26 mouse cellular contexts compared by ENCODE assay signal in the genomic region with DNA sequence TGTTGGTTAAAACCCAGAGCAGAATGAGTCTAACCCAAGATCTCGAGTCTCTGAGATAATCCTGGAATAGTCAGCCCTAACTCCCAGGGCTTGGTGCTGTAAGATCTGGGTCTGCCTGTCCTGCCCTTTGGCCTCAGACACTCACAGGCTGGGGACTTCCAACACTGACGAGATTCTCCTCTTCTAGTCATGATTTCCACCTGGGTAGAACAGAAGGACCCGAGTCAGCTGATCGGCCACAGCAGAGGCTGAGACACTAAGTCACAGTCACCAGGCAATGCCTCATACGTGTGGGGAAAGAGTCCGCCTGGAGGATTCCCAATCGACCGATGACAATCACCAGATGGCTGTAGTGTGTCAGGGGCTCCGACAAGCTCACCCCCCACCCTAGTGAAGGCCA. TPM values are rescaled to one million over a fixed set of nuclear protein-coding genes. Genes with fewer than 3 reads are reported as not detected.
"Had no signal": no experiment of that assay in that cellular context is flagged by ENCODE, and none has a peak within 500 bp of the region (broad histone marks: within the 10 kb centered on the region; RNA-seq: fewer than 3 reads in every experiment).

No protein-coding gene starts in this region.

- ATAC-seq: hindbrain, embryonic 16.5 days; inflammation-experienced regulatory T-cells, adult 6 months; liver, embryonic 12.5 days had no signal

- H3K27ac ChIP-seq: gastrocnemius, adult 2 months; heart, embryonic 10.5 days; hindbrain, embryonic 10.5 days; hindbrain, embryonic 12.5 days; hindbrain, embryonic 14.5 days; kidney, embryonic 15.5 days; kidney, postnatal 0 days; limb, embryonic 13.5 days; limb, embryonic 15.5 days; liver, embryonic 12.5 days; liver, embryonic 14.5 days had no signal

- H3K9ac ChIP-seq: heart, embryonic 12.5 days; hindbrain, embryonic 12.5 days; hindbrain, embryonic 14.5 days; kidney, embryonic 15.5 days; limb, embryonic 13.5 days; limb, embryonic 15.5 days; liver, embryonic 12.5 days; liver, embryonic 14.5 days had no signal

- H3K4me1 ChIP-seq: liver, embryonic 12.5 days had no signal

- H3K4me2 ChIP-seq: heart, embryonic 12.5 days; hindbrain, embryonic 12.5 days; hindbrain, embryonic 14.5 days; kidney, embryonic 15.5 days; limb, embryonic 13.5 days; limb, embryonic 15.5 days; liver, embryonic 12.5 days had no signal

- H3K4me3 ChIP-seq: gastrocnemius, adult 2 months; heart, embryonic 10.5 days; heart, embryonic 12.5 days; hindbrain, embryonic 10.5 days; hindbrain, embryonic 12.5 days; kidney, embryonic 15.5 days; limb, embryonic 13.5 days; limb, embryonic 15.5 days; liver, embryonic 12.5 days had no signal

- H3K27me3 ChIP-seq: heart, embryonic 12.5 days; hindbrain, embryonic 12.5 days; limb, embryonic 13.5 days; limb, embryonic 15.5 days had no signal

- H3K9me3 ChIP-seq: heart, embryonic 10.5 days; heart, embryonic 12.5 days; hindbrain, embryonic 10.5 days; hindbrain, embryonic 12.5 days; kidney, embryonic 15.5 days; limb, embryonic 13.5 days; limb, embryonic 15.5 days; liver, embryonic 12.5 days had no signal

- H3K36me3 ChIP-seq: heart, embryonic 10.5 days; heart, embryonic 12.5 days; hindbrain, embryonic 10.5 days; hindbrain, embryonic 12.5 days; kidney, embryonic 15.5 days; limb, embryonic 13.5 days; limb, embryonic 15.5 days; liver, embryonic 12.5 days had no signal

- DNase-seq: gastrocnemius, adult 2 months; gastrocnemius, postnatal 10 days; gastrocnemius, postnatal 25 days; heart, adult 18-20 months; heart, postnatal 10 days; heart, postnatal 4 days; kidney, adult 11 months; kidney, adult 2 months; kidney, adult 9 months; kidney, postnatal 14 days; kidney, postnatal 36 days; layer of hippocampus, adult 9-11 months; left cerebral cortex, postnatal 4 days had no signal

RNA-seq across cellular contexts. Expression of gene Rhou, which starts 42.4 kb away (rescaled TPM):
- polyA plus RNA-seq: inflammation-experienced regulatory T-cells, adult 6 months had no signal
